Comparison of ENCODE assay signal across 8 mouse cellular contexts in genomic region chr4:136469371-136469903, GRCm38 (mm10). TPM values are rescaled to one million over a fixed set of nuclear protein-coding genes. Genes with fewer than 3 reads are reported as not detected.
DNase-seq lines count a peak whose midpoint lies in the region; ATAC-seq and TF ChIP-seq lines count a peak whose summit lies in the region.

Gene Luzp1 (plus strand): TSS chr4:136469761.

- DNase-seq in 416B (ENCODE audit: low read depth) = peak; percentile 81
- DNase-seq in heart, adult 9 months (ENCODE audit: low spot score in 2 of 2) = peak; percentile 95 to 97
- DNase-seq in monocyte, adult 2 months (ENCODE audit: low read depth in 1 of 2, low spot score in 2 of 2) = peak; percentile 61 to 80
- DNase-seq in spleen, postnatal 36 days (ENCODE audit: low spot score in 2 of 2) = peak; percentile 82 to 83

- H3K27ac ChIP-seq in bone marrow macrophage, adult 2 months (ENCODE audit: insufficient read depth, low read depth, low read length) = peak within 1 kb of the TSS; percentile 66
- H3K27ac ChIP-seq in embryonic fibroblast, embryonic 13.5 days (ENCODE audit: insufficient read depth, low read length) = peak within 1 kb of the TSS; percentile 85
- peak within 1 kb of the TSS; percentile 94 for H3K27ac ChIP-seq in kidney, embryonic 14.5 days (ENCODE audit: low read depth, low read length)
- peak within 1 kb of the TSS; percentile 98 for H3K27ac ChIP-seq in limb, embryonic 15.5 days

- TF ChIP-seq CTCF in bone marrow macrophage, adult 2 months (IDR thresholded peaks at IDR 0.05; ENCODE audit: low read depth, low read length) = no peak
- TF ChIP-seq CTCF in embryonic fibroblast, embryonic 13.5 days (IDR thresholded peaks at IDR 0.05; ENCODE audit: borderline replicate concordance, insufficient read depth, low read length) = no peak

- 1% methylated on average over 32 of the region's 36 CpGs for WGBS in kidney, embryonic 14.5 days
- 1% methylated on average over 35 of the region's 36 CpGs for WGBS in limb, embryonic 15.5 days

- peak within 1 kb of the TSS; percentile 82 for H3K4me3 ChIP-seq in bone marrow macrophage, adult 2 months (ENCODE audit: insufficient read depth, low read length)
- H3K4me3 ChIP-seq in embryonic fibroblast, embryonic 13.5 days (ENCODE audit: insufficient read depth, low read length) = peak within 1 kb of the TSS; percentile 81
- H3K4me3 ChIP-seq in kidney, embryonic 14.5 days (ENCODE audit: low read length) = peak within 1 kb of the TSS; percentile 96
- peak within 1 kb of the TSS; percentile 88 for H3K4me3 ChIP-seq in limb, embryonic 15.5 days

- H3K9ac ChIP-seq in kidney, embryonic 14.5 days (ENCODE audit: low read depth, low read length) = peak within 1 kb of the TSS; percentile 86
- H3K9ac ChIP-seq in limb, embryonic 15.5 days = peak within 1 kb of the TSS; percentile 84

- H3K4me2 ChIP-seq in kidney, embryonic 14.5 days (replicated peaks; ENCODE audit: low read depth, low read length) = peak within 1 kb of the TSS; percentile 47
- H3K4me2 ChIP-seq in limb, embryonic 15.5 days = peak within 1 kb of the TSS; percentile 59

- peaks cover 23% of the 10 kb centered on the region for H3K4me1 ChIP-seq in bone marrow macrophage, adult 2 months (ENCODE audit: control insufficient read depth, insufficient read depth, low read length)
- peaks cover 8% of the 10 kb centered on the region for H3K4me1 ChIP-seq in embryonic fibroblast, embryonic 13.5 days (ENCODE audit: control insufficient read depth, insufficient read depth, low read length)
- H3K4me1 ChIP-seq in kidney, embryonic 14.5 days (ENCODE audit: control insufficient read depth, insufficient read depth, low read length) = peaks cover 20% of the 10 kb centered on the region
- H3K4me1 ChIP-seq in limb, embryonic 15.5 days = peaks cover 41% of the 10 kb centered on the region

- no peaks in the 10 kb centered on the region for H3K36me3 ChIP-seq in kidney, embryonic 14.5 days (ENCODE audit: control insufficient read depth, insufficient read depth, low read length)
- H3K36me3 ChIP-seq in limb, embryonic 15.5 days = no peaks in the 10 kb centered on the region

- peak; percentile 94 for ATAC-seq in kidney, embryonic 14.5 days (ENCODE audit: low FRiP score, low TSS enrichment)
- ATAC-seq in limb, embryonic 15.5 days (ENCODE audit: insufficient number of reproducible peaks, low FRiP score, low TSS enrichment, low read depth) = peak; percentile 91

- TF ChIP-seq POLR2A in bone marrow macrophage, adult 2 months (IDR thresholded peaks at IDR 0.05; ENCODE audit: borderline replicate concordance, low read depth, low read length) = peak; percentile 77; the same call in 1 of the 2 replicates
- peak; percentile 89 for TF ChIP-seq POLR2A in embryonic fibroblast, embryonic 13.5 days (IDR thresholded peaks at IDR 0.05; ENCODE audit: low read depth, low read length)

- no peaks in the 10 kb centered on the region for H3K9me3 ChIP-seq in kidney, embryonic 14.5 days (ENCODE audit: control insufficient read depth, low read length)
- H3K9me3 ChIP-seq in limb, embryonic 15.5 days = no peaks in the 10 kb centered on the region

- no peaks in the 10 kb centered on the region for H3K27me3 ChIP-seq in kidney, embryonic 14.5 days (ENCODE audit: control insufficient read depth, insufficient read depth, low read length)
- H3K27me3 ChIP-seq in limb, embryonic 15.5 days = no peaks in the 10 kb centered on the region

RNA-seq across cellular contexts. Expression of gene Luzp1, which starts in this region (rescaled TPM):
- polyA plus RNA-seq in bone marrow macrophage, adult 2 months (2012; ENCODE audit: insufficient read depth, insufficient read length, missing spikeins) = 11.9 and 17.2 TPM in 2 replicates
- polyA plus RNA-seq in embryonic fibroblast, embryonic 13.5 days (2011; ENCODE audit: insufficient read length, low read depth, missing spikeins) = 58.5 and 59.4 TPM in 2 replicates
- 140 and 144 TPM in 2 replicates for polyA plus RNA-seq in kidney, embryonic 14.5 days (2014; fragmentation: Nextera tagmentation; extraction: Ambion mirVana)
- 128 and 132 TPM in 2 replicates for polyA plus RNA-seq in limb, embryonic 15.5 days (2015; fragmentation: Nextera tagmentation; extraction: Ambion mirVana)

Comparison
In these comparisons a context has a peak if more than half of its experiments do, and no peak if none do; other contexts are left out.
1. Peak in every context shown above with its lines: DNase-seq, ATAC-seq, H3K4me3 ChIP-seq and H3K27ac ChIP-seq.